Mouse (Mus musculus) lung, postnatal 25 days (tissue): ENCODE data around the gene Dgcr8.

Experiments used
- DNase-seq: peaks from one replicate; pipeline ENCODE4 v3.0.0; 2022; ENCODE audit warnings: low spot score

The Dgcr8 gene

DNA sequence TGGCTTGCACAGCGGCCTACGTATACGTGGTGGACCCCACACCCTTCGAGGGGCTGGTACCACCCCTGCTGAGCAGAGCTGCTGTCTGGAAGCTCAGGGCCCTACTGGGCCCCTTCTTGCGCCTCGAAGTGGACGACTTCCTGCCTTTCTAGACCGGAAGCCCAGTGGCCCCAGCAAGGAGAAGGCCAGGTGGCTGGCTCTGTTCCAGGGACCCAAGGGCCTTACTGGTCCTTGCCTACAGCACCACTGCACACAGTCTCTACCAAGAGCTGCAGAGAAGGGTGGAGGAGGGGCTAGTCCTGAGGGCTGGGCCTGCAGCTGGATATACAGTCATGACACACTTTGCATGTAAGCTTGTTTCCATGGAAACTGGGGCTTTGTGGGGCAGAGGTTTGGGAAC, 69.0 kb downstream of the Dgcr8 start:
- DNase-seq: no peak

DNA sequence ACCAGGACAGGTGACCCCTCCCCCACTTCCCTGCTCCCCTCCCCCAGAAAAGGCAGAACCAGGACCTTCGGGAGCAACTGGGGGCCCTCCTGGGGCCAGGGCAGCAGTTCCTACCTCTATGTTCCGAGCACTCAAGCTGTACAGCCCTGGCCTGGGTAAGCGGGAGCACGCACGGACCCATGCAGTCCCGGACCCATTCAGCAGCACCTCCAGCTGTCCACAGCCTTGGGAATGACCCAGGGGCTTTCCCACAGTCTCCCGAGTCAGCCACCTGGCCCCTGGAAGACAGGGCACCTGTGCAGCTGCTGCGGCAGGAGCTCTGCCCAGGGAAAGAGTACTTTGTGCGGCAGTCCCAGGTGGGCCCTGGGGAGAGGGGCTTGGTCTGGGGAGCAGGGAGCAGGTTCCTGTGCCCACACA, 70.5 kb downstream of the Dgcr8 start:
- no peak for DNase-seq

DNA sequence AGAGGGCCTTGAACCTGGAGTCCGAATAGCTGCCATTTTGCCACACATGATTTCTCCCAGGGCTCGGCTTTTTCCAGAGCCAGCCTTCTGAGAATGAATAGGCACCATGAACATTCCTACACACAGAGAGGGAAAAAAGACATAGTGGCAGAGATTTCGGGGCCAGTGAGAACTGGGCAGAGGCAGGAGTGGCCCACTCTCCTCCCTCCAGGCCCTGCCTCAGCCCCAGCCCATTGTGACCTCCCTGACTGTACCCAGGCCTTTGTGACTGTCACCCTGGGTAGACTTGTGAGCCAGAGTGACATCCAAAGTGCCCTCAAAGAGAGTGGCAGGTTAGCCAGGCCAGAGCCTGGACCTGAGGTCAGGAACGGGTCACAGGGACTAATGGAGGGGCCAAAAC, 71.5 kb downstream of the Dgcr8 start, which contains the start of gene Ccdc188:
Ccdc188 (plus strand) TSS at position 301 of the 400 bp plus-strand sequence.
- no peak for DNase-seq

DNA sequence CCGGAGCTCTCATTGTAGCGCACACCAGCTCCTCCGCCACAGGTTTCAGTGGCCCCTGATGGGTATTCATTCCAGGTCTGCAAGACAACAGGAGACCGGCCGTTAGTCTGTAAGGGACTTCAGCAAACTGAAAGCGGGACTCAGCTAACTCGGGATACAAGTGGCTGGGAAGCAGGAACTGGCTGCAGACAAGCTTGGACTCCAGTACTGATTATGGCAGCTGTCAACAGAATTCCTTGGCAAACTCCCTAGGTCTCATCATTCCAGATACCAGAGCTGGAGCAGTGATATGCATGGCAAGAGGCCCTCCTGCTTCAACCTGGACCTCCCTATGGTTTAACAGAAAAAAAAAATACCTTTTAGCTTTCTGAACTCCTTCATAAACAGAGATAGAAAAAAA, 74.2 kb downstream of the Dgcr8 start:
- no peak for DNase-seq

DNA sequence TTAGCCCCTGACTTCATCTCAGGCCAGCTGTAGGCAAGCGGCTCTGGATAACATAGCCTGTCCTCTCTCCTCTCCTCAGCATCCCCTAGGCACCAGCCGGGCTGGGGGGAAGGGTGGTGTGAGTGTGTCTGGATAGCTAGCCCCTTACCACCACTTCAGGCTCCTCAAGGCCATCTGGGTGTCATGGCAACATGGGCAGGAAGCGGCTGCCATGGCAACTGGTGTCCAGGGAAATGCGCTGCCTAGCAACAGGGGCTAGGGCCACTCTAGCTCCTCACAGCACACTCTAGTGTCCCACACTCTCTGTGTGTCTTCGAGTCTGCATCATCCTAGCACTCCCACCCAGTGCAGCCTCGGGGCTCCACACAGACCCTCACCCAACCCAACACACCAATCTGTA, 75.4 kb downstream of the Dgcr8 start:
- no peak for DNase-seq

DNA sequence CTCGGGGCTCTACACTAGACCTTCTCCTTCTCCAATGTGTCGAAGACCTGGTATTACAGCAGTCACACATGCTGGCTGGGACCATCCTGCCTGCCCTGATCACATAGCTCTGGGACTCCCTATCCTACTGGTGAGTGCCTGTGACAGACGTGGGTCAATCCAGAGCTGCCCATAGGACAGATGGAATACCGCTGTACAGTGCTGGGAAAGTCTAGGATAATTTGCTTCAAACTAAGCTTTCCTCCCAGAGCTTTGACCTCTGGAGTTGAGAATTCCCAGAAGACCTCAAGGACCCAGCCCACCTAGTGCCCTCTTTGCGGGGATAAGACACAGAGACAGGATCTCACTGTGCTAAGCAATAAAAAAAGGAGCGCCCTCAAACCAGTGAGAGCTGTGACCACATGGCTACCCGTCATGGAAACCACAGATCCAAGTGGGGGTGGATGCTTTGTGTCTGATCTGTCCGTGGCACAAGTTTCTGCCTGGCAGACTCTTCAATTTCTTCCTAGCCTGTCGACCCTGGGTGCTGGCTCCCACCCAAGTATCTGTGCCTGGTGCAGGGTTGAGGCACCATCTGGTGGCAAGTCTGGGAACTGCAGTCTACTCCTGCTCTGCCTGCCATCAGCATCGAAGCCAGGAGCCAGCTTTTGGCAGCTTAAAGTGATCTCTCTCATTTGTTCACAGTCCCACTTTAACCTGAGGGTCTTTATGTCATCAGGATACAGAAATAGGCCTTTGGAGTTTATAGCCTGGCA, 77.5 kb downstream of the Dgcr8 start:
- DNase-seq: peak; percentile 68

DNA sequence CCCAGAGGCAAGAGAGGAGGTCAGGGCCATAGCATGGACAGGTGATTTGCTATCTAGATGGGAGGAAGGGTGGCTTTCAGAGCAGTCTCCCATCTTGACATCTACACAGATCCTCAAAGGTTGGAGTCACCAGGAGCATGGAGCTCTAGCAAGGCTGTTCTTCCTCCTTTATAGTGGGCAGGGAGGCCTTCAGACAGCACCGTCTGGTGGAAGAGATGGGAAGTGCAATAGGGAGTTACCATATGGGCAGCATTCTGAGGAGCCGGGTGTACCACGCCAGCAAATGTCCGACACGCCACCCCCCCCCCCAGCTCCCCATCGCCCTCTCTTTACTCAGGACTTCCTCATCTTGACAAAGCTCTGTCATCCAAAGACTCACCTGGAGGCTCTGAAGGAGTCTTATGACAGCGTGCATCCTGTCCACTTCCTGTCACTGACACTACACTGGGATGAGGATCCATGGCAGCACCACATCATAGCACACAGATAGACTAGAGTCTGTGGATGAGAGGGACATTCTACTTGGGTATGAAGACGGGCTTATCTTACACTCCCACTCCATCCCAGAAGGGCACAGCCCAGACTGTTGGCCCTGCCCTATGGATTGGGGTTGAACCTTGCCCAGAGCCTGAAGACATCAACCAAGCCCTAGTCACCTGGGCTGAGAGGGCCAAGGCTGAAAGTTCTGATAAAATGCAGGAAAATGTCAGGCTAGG, 78.2 kb downstream of the Dgcr8 start:
- DNase-seq: peak; percentile 52
